Mouse (Mus musculus) E14TG2a.4 (cell line): ENCODE measurements around the gene Shank1.

Source experiments
- CTCF ChIP-seq: conservative IDR thresholded peaks from 2 replicates; pipeline ENCODE4 v1.5.1; 2014; ENCODE audit warnings: low read length
- NANOG ChIP-seq: IDR thresholded peaks from 2 replicates; pipeline ENCODE4 v1.6.1; 2014; ENCODE audit warnings: borderline replicate concordance, low read length, mixed read lengths

- TF ChIP-seq CTCF (no peak), NANOG (no peak)
Measured at GRCm38 (mm10) chr7:44271309-44271708, 38.7 kb upstream of the Shank1 start.
